Mouse (Mus musculus): ENCODE measurements around the gene C2cd2l.

GRCm38 (mm10) chr9:44324147-44324546, 4.1 kb upstream of the C2cd2l start:
- TF ChIP-seq CTCF (IDR thresholded peaks at IDR 0.05; ENCODE audit: low read depth) (no peak), EP300 (optimal IDR thresholded peaks at IDR 0.05) (no peak)

Data from stomach, postnatal 0 days (tissue).